Mouse (Mus musculus) cerebellum, adult 18-20 months (tissue): ENCODE data around the gene Isg15.
"Not testable (repeated sequence)": the region's sequence is repeated elsewhere in the genome, so short reads cannot be mapped to it uniquely, and the experiment has no call there.

Experiments used
- DNase-seq, 2 experiments: peaks; one replicate each; pipeline ENCODE4 v3.0.0; 2021

Gene Isg15

DNA sequence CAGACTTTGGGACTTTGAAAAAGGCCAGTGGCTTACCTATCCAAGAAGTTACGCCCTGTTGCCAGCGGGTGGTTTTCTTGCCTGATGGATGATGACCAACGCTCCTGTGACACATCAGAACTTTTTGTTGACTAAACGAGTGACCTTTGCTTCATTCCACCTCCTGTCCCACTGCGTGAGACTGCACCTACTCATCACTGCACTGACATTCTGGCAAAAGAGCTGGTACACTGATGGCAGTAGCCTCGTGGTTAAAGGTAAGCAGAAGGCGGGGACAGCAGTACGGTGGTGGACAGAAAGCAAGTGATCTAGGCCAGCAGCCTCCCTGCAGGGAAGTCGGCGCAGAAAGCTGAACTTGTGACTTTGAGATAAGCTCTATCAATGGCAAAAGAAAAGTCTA lies 49.7 kb downstream of the Isg15 start:
- not testable (repeated sequence) for DNase-seq
